Mouse (Mus musculus): ENCODE data around the gene Cd300ld2. TPM values are rescaled to one million over a fixed set of nuclear protein-coding genes. Genes with fewer than 3 reads are reported as not detected.
"Not testable (repeated sequence)": the region's sequence is repeated elsewhere in the genome, so short reads cannot be mapped to it uniquely, and the experiment has no call there.

The Cd300ld2 gene
- polyA plus RNA-seq (2015; fragmentation: Nextera tagmentation; extraction: Ambion mirVana): not detected in 2 replicates

DNA sequence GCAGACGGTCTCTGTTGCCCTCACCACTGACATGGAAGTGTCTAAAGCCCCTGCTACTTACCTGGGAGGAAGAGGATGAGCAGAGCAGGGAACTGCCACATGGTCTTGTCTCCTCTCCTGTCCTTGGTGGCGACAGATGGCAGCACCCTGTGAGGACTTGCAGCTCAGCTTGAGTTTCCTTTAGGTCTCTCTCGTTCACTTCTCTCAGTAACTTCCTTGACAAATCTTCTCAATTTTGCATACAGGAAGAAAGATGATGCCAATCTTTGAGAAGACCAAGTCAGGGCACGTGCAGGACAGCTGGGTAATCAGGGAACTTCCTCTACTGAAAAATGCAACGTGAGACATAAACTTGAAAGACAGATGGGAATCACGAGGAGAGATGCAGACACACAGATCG is at the start of gene Cd300ld2:
Gene Cd300ld2, minus strand, starts transcription at position 101 of the 400 bp plus-strand sequence.
- not testable (repeated sequence) for H3K4me2 ChIP-seq (replicated peaks); H3K9me3 ChIP-seq
- no CpG with 5 or more reads among the region's 7 CpGs for WGBS

DNA sequence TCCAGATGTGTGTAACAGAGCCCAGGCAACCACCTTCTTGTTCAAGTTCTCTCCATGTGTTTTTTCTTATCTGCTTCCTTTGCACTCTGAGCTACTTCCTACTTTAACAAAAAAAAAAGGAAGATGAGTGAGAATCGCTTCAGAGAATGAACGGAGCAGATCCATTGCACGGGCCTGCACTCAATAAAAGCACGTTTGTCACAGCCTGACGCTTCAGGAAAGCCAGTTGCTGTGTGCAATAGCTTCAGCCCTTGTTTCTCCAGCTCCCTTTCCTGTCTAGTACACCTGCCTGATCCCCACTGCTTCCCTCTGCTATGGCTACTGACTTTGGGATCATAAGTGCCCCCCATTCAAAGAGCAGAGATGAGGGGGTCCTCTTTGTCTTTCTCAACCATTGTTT is 46.1 kb upstream of the Cd300ld2 start, which contains the start of gene Cd300e:
Gene Cd300e, minus strand, starts transcription at position 101 of the 400 bp plus-strand sequence.
- ATAC-seq: no peak
- no peaks in the 10 kb centered on the region for H3K36me3 ChIP-seq
- H3K27ac ChIP-seq: no peak within 1 kb of the TSS
- H3K4me2 ChIP-seq (replicated peaks): no peak within 1 kb of the TSS
- no peaks in the 10 kb centered on the region for H3K27me3 ChIP-seq (replicated peaks)
- H3K4me1 ChIP-seq (replicated peaks): no peaks in the 10 kb centered on the region
- WGBS: 46% methylated on average over 5 of the region's 5 CpGs
- no peak within 1 kb of the TSS for H3K4me3 ChIP-seq (replicated peaks)
- H3K9me3 ChIP-seq: no peaks in the 10 kb centered on the region
- H3K9ac ChIP-seq: no peak within 1 kb of the TSS

More for the DNA sequence above, at the start of gene Cd300ld2:
- not testable (repeated sequence) for H3K36me3 ChIP-seq; ATAC-seq; H3K9ac ChIP-seq; H3K4me3 ChIP-seq (replicated peaks); H3K27me3 ChIP-seq (replicated peaks); H3K4me1 ChIP-seq (replicated peaks); H3K27ac ChIP-seq

DNA sequence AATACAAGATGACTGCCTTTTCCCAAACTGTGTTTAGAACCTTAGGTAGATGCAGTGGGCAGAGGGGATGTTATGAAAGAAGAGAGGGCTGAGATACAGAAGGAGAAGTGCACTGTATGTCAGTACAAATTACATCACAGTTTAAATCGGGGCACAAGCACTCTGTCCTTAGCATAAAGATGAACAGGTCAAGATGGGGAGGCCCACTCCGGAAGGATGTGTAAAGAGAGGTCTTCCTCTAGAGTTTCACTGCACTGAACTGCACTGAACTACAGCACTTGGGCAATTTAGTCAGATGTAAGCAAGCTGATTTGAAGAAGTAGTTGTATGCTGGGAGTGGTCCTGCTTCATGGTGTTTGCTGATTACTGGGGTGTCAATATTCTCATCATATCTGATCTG is 43.8 kb upstream of the Cd300ld2 start:
- Histone ChIP-seq H3K27me3 (replicated peaks) (no peaks in the 10 kb centered on the region), H3K9me3 (no peaks in the 10 kb centered on the region), H3K36me3 (no peaks in the 10 kb centered on the region), H3K9ac (no peak overlapping the region), H3K4me3 (replicated peaks) (no peak overlapping the region), H3K4me2 (replicated peaks) (no peak overlapping the region), H3K27ac (no peak overlapping the region), H3K4me1 (replicated peaks) (no peaks in the 10 kb centered on the region)
- 75% methylated on average over 2 of the region's 2 CpGs for WGBS
- no peak for ATAC-seq

DNA sequence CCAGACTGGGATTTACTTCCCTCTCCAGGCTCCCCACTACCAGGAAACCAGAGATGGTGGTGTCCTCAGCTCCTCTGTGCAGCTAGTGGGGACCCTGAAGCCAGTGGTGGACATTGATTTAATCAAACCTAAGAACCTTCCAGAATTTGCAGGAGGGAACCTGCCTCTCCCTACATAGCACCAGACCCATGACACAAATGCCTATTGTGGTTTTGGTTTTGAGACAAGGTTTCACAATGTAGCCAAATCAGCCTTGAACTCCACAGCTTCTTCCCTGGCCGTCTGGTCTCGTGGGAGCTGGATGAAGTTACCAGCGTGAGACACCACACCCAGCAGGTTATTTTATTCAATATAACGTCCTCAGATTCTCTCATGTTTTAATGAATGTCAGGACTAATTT is 42.7 kb upstream of the Cd300ld2 start:
- H3K9ac ChIP-seq: no peak overlapping the region
- ATAC-seq: no peak
- H3K27ac ChIP-seq: no peak overlapping the region
- no peaks in the 10 kb centered on the region for H3K27me3 ChIP-seq (replicated peaks)
- no peaks in the 10 kb centered on the region for H3K9me3 ChIP-seq
- no peaks in the 10 kb centered on the region for H3K36me3 ChIP-seq
- no peaks in the 10 kb centered on the region for H3K4me1 ChIP-seq (replicated peaks)
- no peak overlapping the region for H3K4me2 ChIP-seq (replicated peaks)
- H3K4me3 ChIP-seq (replicated peaks): no peak overlapping the region
- 76% methylated on average over 4 of the region's 4 CpGs for WGBS

DNA sequence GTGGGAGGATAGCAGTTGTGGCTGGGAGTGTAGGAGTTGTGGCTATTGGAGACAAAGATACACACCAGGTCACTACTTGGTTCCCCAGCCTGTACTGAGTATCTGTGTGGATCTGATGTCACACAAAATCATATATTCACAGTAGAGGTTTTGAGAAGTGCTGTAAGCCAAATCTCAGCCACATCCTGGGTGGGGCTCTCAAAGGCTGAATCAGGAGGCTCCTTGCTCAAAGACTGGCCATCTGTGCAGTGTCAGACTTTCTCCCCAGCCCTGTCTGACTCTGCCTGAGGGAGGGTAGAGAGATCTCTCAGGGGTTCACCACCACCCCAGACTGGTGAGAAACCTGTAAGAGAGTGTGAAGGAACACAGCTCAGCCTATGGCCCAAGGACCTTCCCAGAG is 38.5 kb upstream of the Cd300ld2 start:
- Histone ChIP-seq H3K4me1 (replicated peaks) (no peaks in the 10 kb centered on the region), H3K9me3 (no peaks in the 10 kb centered on the region), H3K4me3 (replicated peaks) (no peak overlapping the region), H3K4me2 (replicated peaks) (no peak overlapping the region), H3K27me3 (replicated peaks) (no peaks in the 10 kb centered on the region), H3K27ac (no peak overlapping the region), H3K9ac (no peak overlapping the region), H3K36me3 (no peaks in the 10 kb centered on the region)
- no peak for ATAC-seq

DNA sequence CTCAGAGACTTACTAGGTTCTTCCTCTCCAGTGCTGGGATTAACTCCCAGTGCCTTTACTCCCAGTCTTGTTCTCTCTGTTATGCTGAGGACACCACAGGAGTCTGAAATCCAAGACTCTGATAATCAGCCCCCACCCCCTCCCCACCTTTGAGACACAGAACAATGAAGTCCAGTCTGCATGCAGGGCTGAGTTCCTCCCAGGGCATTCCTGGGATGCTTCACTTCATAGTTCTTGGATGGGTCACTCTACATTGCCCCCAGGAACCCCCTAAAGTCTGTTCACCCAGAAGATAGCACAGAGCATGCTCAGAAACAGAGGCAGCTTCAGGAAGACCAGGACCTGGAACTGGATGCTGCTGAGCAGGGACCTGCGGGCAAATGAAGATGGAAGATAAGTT is 37.0 kb upstream of the Cd300ld2 start:
- no peak overlapping the region for H3K9ac ChIP-seq
- ATAC-seq: no peak
- H3K4me3 ChIP-seq (replicated peaks): no peak overlapping the region
- H3K27ac ChIP-seq: no peak overlapping the region
- H3K27me3 ChIP-seq (replicated peaks): no peaks in the 10 kb centered on the region
- no peak overlapping the region for H3K4me2 ChIP-seq (replicated peaks)
- no peaks in the 10 kb centered on the region for H3K4me1 ChIP-seq (replicated peaks)
- no peaks in the 10 kb centered on the region for H3K9me3 ChIP-seq
- no peaks in the 10 kb centered on the region for H3K36me3 ChIP-seq
- 88% methylated on average over 1 of the region's 1 CpGs for WGBS

DNA sequence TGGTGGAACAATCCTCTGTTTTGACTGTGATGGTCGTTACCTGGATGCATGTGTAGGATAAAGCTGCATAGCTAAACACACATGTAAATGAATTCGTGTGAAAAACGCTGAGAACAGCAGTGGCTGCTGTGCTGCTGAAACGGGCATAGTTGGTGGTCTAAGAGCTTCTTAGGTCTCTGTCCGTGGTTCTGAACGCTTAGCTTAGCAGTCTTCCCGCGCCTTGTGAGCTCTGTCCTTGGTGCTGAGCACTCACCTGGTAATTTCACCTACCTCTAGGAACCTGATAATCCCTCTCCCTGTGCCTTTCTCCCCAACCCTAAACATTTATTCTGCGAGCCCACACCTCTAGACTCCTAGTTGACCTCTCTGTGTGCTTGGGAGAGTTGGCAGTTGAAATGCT is 36.2 kb upstream of the Cd300ld2 start:
- H3K27ac ChIP-seq: no peak overlapping the region
- ATAC-seq: no peak
- no peaks in the 10 kb centered on the region for H3K4me1 ChIP-seq (replicated peaks)
- no peaks in the 10 kb centered on the region for H3K27me3 ChIP-seq (replicated peaks)
- H3K9ac ChIP-seq: no peak overlapping the region
- H3K9me3 ChIP-seq: no peaks in the 10 kb centered on the region
- WGBS: 2% methylated on average over 9 of the region's 9 CpGs
- no peak overlapping the region for H3K4me3 ChIP-seq (replicated peaks)
- H3K36me3 ChIP-seq: no peaks in the 10 kb centered on the region
- H3K4me2 ChIP-seq (replicated peaks): no peak overlapping the region

DNA sequence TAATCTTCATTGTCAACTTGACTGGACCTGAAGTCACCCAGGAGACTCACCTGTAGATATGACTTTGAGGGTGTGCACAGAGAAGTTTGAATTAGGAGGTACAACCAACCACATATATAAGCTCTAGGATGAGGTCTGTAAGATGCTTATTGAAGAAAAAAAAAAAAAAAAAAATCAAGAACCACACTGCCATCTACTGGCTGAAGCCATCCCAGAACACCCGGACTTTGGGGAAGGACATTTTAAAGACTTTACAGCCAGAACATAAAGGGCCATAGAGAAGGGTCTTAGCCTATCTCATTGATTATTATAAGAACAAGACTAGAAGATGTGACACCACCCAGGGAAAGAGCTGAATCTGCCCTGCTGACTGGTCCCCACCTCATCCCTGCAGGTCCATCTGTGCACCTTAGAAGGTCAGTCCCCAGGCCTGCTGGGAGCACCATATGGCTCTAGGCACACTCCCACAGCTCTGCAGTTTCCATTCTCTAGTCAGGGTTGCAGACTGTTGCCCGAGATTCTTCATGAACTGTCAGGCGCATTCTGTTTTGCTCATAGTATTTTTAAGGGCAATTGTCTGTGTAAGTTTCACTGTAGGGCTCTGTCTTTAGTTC is 33.4 kb upstream of the Cd300ld2 start:
- no peak overlapping the region for H3K27ac ChIP-seq
- H3K4me3 ChIP-seq (replicated peaks): no peak overlapping the region
- no peaks in the 10 kb centered on the region for H3K27me3 ChIP-seq (replicated peaks)
- H3K4me2 ChIP-seq (replicated peaks): no peak overlapping the region
- no peak for ATAC-seq
- H3K9me3 ChIP-seq: no peaks in the 10 kb centered on the region
- H3K4me1 ChIP-seq (replicated peaks): no peaks in the 10 kb centered on the region
- no peaks in the 10 kb centered on the region for H3K36me3 ChIP-seq
- 47% methylated on average over 3 of the region's 3 CpGs for WGBS
- H3K9ac ChIP-seq: no peak overlapping the region

DNA sequence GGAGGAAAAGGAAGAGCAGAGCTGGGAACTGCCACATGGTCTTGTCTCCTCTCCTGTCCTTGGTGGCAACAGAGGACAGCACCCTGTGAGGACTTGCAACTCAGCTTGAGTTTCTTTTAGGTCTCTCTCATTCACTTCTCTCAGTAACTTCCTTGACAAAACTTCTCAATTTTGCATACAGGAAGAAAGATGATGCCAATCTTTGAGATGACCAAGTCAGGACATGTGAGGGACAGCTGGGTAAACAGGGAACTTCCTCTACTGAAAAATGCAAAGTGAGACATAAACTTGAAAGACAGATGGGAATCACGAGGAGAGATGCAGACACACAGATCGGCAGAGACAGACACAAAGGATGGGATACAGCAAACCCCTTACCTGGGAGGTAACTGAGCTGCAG is 32.3 kb upstream of the Cd300ld2 start, which contains the start of gene Cd300ld3:
Gene Cd300ld3, minus strand, starts transcription at position 151 of the 400 bp plus-strand sequence.
- no peak within 1 kb of the TSS for H3K27ac ChIP-seq
- no peaks in the 10 kb centered on the region for H3K36me3 ChIP-seq
- no peak for ATAC-seq
- no peak within 1 kb of the TSS for H3K4me2 ChIP-seq (replicated peaks)
- no peak within 1 kb of the TSS for H3K4me3 ChIP-seq (replicated peaks)
- H3K9ac ChIP-seq: no peak within 1 kb of the TSS
- WGBS: 71% methylated on average over 2 of the region's 2 CpGs
- no peaks in the 10 kb centered on the region for H3K4me1 ChIP-seq (replicated peaks)
- H3K9me3 ChIP-seq: no peaks in the 10 kb centered on the region
- H3K27me3 ChIP-seq (replicated peaks): no peaks in the 10 kb centered on the region

DNA sequence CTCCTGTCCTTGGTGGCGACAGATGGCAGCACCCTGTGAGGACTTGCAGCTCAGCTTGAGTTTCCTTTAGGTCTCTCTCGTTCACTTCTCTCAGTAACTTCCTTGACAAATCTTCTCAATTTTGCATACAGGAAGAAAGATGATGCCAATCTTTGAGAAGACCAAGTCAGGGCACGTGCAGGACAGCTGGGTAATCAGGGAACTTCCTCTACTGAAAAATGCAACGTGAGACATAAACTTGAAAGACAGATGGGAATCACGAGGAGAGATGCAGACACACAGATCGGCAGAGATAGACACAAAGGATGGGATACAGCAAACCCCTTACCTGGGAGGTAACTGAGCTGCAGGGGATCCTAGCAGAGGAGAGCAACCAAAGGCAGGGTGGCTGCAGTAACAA is 21.7 kb upstream of the Cd300ld2 start, which contains the start of gene Cd300ld5:
Gene Cd300ld5, minus strand, starts transcription at position 101 of the 400 bp plus-strand sequence.
- H3K9me3 ChIP-seq; H3K4me2 ChIP-seq (replicated peaks); H3K27ac ChIP-seq; H3K4me3 ChIP-seq (replicated peaks); ATAC-seq; H3K36me3 ChIP-seq; H3K9ac ChIP-seq; H3K4me1 ChIP-seq (replicated peaks); H3K27me3 ChIP-seq (replicated peaks): not testable (repeated sequence)
- WGBS: no CpG with 5 or more reads among the region's 6 CpGs

DNA sequence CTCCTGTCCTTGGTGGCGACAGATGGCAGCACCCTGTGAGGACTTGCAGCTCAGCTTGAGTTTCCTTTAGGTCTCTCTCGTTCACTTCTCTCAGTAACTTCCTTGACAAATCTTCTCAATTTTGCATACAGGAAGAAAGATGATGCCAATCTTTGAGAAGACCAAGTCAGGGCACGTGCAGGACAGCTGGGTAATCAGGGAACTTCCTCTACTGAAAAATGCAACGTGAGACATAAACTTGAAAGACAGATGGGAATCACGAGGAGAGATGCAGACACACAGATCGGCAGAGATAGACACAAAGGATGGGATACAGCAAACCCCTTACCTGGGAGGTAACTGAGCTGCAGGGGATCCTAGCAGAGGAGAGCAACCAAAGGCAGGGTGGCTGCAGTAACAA is 10.9 kb upstream of the Cd300ld2 start, which contains the start of gene Cd300ld4:
Gene Cd300ld4, minus strand, starts transcription at position 101 of the 400 bp plus-strand sequence.
- H3K4me2 ChIP-seq (replicated peaks); H3K27me3 ChIP-seq (replicated peaks); H3K4me3 ChIP-seq (replicated peaks); H3K27ac ChIP-seq; ATAC-seq; H3K9ac ChIP-seq; H3K36me3 ChIP-seq; H3K4me1 ChIP-seq (replicated peaks); H3K9me3 ChIP-seq: not testable (repeated sequence)
- no CpG with 5 or more reads among the region's 6 CpGs for WGBS

DNA sequence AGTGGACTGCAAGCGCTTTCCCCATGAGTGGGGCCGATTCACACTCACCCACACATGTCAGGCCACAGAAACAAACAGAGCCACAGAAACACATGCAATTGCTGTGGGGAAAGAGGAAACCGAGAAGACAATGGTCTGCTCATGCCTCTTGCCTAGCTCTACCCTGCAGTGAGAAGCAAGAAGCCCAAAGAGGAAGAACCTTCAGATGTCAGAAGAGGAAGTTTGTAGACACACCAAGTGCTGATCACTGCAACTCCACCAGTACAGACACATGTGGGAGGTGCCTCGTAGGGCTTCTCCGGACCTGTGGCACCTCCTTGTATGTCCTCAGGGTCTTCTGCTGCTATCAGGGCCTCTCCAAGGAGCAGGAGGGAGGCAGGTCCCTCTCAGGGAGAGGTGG is 11.9 kb downstream of the Cd300ld2 start:
- Histone ChIP-seq H3K27me3 (replicated peaks) (no peaks in the 10 kb centered on the region), H3K9ac (no peak overlapping the region), H3K9me3 (no peaks in the 10 kb centered on the region), H3K27ac (no peak overlapping the region), H3K4me2 (replicated peaks) (no peak overlapping the region), H3K4me3 (replicated peaks) (no peak overlapping the region), H3K4me1 (replicated peaks) (no peaks in the 10 kb centered on the region), H3K36me3 (no peaks in the 10 kb centered on the region)
- WGBS: 86% methylated on average over 5 of the region's 5 CpGs
- ATAC-seq: no peak

DNA sequence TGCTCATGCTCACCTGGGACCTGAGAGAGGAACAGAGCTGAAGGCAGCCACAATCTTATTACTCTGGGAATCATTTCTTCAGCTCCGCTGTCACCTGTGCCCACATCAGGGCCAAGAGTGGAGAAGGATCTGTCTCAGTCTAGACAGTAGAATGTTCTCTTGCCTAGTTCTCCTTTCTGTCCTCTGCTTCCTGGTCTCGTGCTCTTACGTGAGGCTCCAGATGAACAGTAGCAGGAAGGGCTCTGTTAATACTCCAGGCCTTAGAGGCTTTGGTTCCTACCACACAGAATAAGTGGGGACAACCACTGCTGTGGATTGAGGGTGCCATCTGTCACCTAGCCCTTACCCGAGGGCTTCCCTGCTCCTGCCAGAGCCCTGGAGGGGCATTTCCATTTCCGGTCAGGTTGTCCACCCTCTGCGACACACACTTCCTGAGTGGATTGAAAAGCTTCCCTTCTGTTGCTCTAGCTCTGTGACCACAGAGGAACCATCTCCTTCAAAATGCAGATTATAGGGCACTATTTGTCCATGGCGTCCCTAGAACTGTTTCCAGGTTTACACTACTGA is 14.4 kb downstream of the Cd300ld2 start, which contains the start of gene Cd300c2:
Gene Cd300c2, minus strand, starts transcription at position 407 of the 567 bp plus-strand sequence.
- H3K9ac ChIP-seq: no peak within 1 kb of the TSS
- no peaks in the 10 kb centered on the region for H3K9me3 ChIP-seq
- H3K27ac ChIP-seq: no peak within 1 kb of the TSS
- H3K4me3 ChIP-seq (replicated peaks): no peak within 1 kb of the TSS
- 76% methylated on average over 7 of the region's 7 CpGs for WGBS
- no peak for ATAC-seq
- no peaks in the 10 kb centered on the region for H3K27me3 ChIP-seq (replicated peaks)
- no peak within 1 kb of the TSS for H3K4me2 ChIP-seq (replicated peaks)
- no peaks in the 10 kb centered on the region for H3K36me3 ChIP-seq
- H3K4me1 ChIP-seq (replicated peaks): no peaks in the 10 kb centered on the region
